Mouse (Mus musculus) lung, postnatal 25 days (tissue): ENCODE measurements at regions not wholly inside any gene's neighbourhood (a gene's known extent, or its start where the extent isn't known, plus 50 kb on each side); places are given as distances from the start of the nearest gene placed in this dataset.

Experiments used
- DNase-seq: peaks from one replicate; pipeline ENCODE4 v3.0.0; 2022; ENCODE audit warnings: low spot score

DNA sequence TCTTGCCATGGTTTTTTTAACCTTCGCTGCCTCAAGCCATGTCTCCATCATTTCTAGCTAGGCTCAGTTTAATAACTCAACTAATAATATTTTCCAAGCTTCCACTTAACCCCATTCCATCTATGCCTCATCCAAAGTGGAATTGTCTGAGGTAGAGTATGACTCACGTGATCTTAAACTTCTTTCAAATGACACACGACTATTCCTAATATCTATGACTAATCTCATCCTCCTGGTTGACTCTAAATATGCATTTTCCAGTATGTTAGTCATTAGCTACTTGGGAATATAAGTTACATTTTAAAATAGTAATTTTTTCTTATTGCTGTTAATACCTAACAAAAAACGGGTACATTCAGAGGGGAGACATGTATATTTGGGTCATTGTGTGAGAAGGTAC lies 524.8 kb upstream of the Pappa start:
- DNase-seq: no peak

DNA sequence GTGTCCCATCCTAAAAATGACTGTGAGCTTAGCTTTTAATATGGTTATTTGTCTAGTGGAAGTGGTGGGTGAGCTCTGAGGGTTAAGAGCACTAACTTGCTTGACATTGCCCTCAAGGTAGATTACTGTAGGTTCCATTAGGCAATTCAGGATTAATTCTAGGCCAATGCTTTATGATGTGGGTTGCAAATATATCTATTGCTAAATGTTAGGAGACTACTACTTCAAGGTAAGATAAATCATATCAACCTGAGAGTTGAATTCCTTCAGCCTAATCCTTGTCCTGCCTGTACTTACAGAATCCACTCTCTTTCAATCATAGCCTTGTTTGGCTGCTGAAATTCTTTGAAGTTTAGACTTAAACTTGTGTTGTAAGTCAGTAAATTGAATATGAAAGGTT lies 501.2 kb upstream of the Pappa start:
- no peak for DNase-seq

DNA sequence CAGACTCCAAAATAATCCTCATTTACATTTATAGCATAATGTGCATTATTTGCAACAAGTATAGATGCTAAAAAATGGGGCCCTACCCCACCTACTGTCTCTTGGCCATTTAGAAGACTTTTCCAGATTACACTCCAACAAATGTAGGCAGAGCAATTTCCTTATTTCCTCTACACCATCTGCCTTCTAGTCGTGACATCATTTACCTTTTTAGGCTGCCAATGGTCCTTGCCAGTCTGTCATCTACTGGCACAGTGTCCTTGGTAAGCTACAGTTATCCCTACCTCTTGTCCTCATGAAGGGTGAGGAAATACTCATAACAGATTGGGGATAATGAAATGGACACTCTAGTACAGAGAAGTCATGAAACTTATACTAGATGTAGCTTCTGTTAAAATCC lies 491.8 kb upstream of the Pappa start:
- no peak for DNase-seq

DNA sequence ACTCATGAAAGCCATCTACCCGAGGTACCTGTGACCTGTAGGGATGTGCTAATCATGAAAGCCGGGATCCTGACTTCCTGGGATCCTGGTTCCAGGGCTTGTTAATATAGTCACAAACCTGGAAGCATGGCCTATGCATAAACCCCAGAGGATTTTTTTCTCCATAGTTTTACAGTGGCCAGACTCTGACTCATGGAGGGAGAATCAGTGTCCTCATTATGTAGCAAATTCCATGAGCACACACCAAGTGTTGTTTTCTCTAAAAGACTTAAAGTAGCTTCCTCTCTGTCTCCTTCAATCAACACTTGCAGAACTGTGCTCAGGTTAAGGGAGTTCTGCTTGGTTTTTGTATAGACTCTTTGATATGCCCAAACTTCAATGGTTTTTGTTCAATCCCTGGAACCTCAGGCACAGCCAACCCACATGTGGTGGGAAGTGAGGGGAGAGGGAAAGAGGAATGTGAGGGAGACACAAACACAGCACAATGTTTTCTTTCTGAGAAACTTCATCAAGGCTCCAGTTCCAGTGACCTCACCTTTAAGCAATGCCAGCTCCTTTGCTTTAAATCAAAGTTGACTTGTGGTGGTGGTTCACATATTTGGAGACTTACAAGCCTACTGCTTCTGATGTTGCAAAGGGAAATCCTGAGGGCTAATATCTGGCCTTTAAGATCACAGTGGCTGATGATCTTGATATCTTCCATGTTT lies 488.6 kb upstream of the Pappa start:
- DNase-seq: no peak

DNA sequence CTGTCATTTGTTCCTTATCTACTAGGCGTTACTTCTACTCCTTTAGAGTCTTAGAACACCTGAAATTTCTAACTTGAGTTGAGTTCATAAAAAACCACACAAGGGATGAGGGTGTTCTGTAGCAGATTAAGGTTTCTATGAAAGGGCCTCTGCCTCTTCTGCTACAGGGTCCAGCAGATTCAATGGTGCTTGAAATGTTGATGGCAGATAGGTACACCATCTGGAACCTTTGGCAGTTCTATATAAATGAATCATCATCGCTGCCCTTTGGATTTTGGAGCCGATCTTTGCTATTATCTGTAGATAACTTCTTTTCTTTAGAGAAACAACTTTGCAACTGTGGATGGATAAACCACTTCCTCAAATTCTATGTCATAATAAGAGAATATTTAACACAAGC lies 483.9 kb upstream of the Pappa start:
- no peak for DNase-seq

DNA sequence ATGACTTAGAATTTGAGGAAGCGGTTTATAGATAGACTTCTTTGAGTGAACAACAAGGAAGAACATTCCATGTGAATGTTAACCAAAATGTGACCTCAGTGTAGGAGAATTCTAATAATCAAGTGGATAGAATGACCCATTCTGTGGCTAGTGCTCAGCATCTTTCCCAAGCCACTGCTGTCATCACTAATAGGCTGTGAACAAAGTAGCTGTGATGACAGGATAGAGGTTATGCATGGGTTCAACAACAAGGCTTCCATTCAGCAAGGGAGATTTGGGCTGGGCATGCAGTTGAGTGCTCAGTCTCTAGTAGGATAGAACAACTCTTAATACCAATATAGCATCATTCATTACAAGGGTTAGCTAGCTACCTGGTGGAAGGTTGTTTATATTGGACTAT lies 483.0 kb upstream of the Pappa start:
- no peak for DNase-seq

DNA sequence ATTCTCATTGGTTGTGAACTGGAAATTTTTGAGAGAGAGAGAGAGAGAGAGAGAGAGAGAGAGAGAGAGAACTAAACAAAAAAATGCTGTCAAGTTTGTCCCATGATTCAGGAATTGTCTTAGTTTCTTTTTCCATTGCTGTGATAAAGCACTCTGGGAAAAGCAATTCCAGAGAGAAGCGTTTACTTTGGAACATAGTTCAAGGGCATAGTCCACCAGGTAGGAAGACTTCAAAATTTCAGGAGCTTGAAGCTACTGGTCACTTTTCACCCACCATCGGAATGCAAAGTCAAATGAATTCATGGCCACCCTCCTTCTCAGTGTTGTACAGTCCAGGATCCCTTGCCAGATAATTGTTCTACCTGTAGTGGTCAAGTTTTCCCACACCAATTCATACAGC lies 478.8 kb upstream of the Pappa start:
- no peak for DNase-seq

DNA sequence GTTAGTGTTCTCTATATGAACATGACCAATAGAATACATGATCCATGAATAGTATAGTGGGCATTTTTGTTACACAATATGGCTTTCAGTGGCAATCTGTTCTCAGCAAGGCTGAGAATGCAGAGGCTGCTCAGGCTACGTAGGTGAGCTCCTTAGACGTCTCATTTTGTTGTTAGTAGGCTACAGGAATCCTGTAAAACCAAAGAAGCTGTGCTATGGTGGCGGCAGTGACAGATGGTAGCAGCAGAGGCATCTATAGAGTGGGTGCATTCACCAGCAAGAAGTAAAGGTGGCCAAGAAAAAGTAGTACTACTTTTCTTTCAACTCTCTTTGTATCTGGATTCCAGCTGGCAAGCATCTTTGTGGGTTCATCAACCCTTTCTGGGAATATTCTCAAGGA lies 469.8 kb upstream of the Pappa start:
- no peak for DNase-seq

DNA sequence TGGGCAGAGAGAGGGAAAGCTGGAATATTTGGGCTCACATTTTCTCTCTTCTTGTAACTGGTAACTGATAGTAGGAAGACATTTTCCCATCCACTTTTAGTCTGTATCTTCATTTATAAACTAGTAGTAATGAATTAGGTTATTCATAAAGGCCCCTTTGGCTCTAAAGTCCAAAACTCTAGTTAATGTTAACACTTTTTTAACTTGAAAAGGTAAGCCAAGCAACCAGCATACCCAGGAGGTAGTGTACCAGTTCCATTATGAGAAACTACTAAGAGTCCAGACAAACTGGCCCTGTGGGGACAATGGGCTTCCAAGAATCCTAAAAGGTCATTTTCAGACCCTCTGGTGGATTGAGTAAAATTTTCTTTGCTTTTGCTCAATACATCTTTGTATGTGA lies 468.4 kb upstream of the Pappa start:
- no peak for DNase-seq

DNA sequence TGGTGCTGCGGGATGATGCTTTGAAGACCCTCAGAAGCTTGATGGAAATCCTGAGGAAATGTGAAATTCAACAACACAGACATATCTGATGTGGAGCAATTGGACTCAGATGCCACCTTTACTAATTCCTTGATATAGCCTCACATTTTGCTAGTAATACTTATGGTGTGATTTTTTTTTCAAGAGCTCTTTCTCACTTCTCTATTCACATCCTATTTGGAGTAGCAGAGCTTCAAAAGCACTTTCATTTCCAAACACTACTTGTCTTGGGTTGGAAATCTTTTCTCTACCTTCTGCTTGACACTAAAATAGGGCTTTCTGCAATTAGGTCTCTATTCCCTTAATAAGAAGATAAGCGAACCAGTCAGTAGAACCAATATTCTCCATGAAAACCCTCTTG lies 460.3 kb upstream of the Pappa start:
- DNase-seq: no peak

DNA sequence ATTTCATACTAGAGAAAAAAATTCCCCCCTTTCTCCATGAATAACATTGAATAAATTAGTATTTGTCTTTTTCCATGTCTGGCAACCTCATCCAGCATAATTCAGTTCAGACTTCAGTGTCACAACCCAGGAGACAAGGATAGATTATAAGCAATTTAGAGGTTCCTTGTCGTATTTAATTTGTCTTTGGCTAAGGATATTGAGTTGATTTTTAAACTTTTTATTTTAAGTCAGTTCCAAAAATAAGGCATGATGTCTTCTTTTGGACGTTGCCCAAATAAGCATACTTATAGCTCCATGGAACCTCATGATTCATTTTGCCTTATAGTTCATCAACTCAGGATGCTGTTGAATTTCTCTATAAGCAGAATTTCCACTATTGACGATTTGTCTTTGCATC lies 456.0 kb upstream of the Pappa start:
- no peak for DNase-seq

DNA sequence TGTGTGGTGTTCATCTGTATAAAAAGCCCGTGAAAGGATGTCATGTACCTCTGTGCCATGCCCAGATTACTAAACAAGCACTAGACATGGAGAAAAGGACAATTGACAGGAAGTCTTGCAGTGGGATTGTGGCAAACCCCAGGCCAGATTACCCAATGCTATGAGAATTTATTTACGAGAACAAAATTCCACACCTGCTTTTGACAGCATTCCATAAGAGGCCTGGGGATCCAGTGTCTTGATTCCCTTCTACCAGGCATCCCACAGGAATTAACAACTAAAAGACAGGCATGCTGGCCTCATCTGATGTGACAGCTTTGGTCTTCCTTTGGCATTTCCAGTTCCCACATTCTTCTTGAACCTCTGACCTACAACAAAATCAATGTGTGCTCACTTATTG lies 454.3 kb upstream of the Pappa start:
- DNase-seq: no peak

DNA sequence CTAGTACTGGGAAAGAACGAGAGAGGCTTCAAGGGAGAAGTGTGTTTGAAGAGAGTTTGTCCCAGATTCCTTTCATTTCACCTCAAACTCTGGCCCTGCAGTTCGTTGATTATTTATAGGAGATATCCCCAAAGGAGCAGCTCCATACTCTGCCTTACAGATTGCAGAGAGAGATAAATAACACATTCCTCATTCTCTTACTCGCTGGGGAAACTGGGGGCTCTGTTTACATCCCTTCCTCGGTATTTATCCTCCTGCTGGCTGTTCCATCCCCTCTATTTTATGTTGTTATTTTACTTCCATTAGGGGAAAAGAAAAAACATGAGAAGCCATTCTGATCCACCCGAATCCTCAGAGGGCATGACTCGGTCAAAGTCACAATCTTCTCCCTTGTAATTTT lies 447.5 kb upstream of the Pappa start:
- no peak for DNase-seq

DNA sequence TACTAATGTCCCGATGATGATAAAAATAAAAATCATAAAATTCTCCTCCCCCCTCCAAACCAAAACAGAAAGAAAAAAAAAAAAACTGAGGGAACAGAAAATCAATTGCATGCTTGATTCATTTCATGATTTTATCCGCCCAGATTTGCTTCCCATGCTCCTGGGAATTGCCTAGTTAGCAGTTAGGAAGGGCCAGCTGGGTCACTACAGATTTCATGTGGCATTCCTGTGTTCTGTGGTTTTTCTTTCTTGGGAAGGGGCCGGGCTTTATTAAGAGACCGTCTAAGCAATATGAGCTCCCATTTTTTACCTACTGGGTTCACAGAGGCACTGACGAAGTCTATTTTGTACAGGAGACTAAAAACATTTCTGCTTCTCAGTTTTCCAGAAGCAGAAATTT lies 447.1 kb upstream of the Pappa start:
- DNase-seq: no peak

DNA sequence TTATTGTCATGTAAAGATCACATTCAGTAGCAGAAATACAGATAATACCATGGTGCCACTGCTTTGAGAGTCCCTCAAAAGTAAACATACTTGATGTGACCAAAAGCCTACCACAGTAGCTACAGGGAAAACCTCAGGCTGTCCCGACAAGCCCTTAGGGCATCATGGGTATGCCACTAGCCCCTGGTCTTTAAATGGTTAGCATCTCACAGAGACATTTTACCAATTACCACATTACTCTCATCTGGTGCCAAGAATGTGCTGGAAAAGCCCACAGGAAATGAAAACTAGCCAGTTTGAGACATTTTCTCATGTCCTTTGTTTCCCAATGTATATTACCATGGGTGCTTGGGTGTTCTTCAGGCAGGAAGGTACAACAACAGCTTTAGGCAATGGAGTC lies 439.3 kb upstream of the Pappa start:
- no peak for DNase-seq

DNA sequence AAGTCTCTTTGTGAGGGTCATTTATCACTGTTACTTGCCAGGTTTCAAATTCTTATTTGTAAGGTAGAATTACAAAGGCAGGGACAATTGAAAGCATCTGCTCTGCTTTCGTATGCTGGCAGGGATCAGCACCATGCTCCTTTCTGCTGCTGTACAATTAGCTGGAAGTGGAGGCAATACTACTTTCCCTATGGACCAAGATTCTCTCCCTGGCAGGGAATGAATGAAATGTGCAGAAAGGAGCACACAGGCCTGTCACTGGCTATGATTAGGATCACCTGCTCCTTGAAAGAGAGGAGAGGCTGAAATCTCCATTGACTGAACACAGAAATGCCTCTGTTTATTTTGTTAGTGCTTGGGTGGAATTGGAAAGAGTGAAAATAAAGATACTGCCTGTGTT lies 427.8 kb upstream of the Pappa start:
- DNase-seq: no peak

DNA sequence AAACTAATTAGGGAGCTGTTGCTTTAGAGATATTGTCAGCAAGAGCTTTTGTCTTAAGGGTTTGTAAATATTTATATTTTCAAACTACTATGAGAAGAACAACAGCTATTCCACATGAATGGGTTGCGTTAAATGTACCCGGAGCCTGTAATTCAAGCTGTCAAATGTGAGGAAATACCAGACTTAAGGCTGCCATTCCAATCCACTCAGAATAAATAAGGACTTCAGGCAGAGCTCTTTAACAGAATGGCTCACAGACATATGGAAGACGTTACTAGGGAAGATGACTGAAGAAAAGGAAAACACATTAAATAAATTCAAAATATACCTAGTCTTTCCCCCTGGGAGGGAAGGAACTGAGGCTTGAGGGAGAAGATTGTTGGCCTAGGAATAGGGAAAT lies 400.7 kb upstream of the Pappa start:
- no peak for DNase-seq

DNA sequence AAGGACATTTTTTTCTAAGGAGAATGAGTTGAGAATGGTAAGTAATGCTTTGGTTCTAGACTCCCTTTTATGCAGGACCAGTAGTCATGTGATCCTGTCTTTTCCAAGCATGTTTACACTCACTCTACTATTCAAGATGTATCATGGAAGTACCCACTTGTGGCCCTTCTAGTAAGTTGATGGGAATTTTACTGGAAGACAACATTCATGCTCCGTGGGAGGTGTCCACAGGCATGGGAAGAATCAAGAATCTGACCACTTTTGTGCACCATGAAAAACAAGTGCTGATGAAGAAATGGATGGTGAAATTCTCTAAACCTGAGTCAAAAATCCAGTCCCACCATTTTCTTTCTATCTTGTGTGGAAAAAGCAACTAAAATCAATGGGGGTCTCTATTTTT lies 399.1 kb upstream of the Pappa start:
- DNase-seq: no peak

DNA sequence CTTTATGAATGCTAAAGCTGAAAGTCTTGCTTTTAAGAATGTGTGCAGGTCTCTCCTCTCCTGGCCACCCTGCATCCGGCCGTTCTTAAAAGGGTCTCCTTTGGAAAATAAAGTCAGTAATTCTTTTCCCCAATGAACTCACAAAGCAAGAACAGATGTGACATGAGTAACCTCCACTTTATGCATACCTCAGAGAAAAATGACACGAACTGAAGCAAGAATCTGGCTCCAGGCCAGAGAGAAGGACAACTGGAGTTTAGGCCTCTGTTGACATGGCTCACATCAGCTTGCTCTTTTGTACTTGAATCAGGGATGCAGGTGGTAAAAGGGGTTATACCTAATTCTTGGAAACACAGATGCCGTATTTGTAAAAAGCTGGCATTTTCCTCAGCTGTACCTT lies 368.0 kb upstream of the Pappa start:
- no peak for DNase-seq

DNA sequence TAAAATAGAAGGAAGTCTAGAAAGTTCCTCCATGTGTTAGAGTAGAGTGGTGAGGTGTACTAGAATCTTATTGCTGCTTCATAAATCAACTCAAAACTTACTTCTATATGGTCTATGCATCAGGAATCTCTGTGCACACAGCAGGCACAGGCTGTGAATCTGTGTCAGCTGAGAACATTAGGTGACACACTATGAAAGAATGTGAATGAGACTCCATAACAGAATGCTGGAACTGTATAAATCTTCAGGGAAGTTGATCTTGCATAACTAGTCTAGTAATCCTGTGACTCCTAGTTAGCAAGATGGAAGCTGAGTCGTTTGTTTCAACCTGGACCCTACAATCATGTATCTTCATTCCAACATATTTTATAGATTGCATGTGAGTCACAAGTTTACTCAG lies 355.4 kb upstream of the Pappa start:
- DNase-seq: no peak

DNA sequence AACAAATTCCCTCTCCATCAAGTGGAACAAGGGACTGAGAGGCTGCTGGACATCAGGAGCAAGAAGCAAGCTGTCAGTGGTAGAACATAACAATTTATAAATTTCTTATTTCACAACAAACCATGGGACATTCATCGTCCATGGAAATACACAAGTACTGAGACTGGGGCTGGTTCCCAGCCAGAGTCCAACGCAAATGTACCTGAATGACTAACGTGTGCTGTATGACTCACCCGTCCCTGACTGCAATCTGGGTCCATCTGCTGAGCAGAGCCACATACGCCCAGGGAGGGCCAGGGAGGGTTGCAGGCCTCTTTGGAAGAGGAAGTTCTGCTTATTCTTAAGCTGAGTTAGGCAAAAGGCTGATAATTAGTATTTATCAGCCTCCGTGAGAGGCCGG lies 320.1 kb upstream of the Pappa start:
- DNase-seq: peak; percentile 1

DNA sequence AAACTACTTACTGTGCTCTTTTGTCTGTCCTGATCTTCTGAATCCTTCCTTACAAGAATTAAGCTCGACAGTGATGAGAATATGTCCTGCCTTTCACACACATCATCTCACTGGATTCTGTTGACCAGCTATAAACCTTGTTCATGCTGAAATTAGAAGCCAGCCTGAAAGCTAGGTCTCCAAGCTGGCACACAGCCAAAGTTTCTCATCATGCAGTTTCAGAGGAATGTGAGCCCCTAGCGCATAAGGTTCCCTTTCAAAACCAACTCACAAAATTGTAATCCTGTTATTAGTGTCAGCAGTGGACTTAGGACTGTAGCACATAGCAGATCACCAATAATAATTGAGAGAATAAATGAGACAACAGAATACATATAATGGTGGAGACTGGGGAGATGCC lies 319.0 kb upstream of the Pappa start:
- no peak for DNase-seq

DNA sequence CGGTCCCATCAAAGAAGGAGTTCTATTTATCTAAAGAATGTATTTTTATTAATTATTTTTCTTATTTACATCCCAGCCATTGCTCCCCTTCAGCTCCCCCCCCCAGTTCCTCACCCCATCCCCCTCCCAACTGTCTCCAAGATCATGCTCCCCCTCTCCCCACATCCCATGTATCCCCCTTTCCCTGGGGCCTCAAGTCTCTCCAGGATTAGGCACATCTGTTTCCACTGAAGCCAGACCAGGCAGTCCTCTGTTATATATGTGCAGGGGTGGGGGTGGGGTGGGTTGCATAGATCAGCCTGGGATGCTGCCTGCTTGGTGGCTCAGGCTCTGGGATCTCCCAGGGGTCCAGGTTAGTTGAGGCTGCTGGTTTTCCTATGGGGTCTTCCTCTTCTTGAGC lies 316.8 kb upstream of the Pappa start:
- no peak for DNase-seq

DNA sequence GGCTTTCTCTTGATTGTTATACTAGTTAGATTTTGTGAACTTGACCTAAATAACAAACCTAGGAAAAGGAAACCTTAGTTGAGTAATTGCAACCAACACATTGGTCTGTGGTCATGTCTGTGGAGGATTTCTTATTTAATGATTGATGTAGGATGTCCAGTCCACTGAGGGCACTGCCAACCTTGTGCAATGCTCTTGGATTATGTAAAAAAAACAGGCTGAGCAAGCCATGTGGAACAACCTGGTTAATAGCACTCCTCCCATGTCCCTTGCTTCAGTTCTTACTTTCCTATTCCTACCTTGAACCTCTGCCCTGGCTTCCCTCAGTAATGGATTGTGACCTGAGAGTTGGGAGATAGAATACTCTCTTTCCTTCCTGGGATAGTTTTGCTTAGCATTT lies 312.0 kb upstream of the Pappa start:
- no peak for DNase-seq

DNA sequence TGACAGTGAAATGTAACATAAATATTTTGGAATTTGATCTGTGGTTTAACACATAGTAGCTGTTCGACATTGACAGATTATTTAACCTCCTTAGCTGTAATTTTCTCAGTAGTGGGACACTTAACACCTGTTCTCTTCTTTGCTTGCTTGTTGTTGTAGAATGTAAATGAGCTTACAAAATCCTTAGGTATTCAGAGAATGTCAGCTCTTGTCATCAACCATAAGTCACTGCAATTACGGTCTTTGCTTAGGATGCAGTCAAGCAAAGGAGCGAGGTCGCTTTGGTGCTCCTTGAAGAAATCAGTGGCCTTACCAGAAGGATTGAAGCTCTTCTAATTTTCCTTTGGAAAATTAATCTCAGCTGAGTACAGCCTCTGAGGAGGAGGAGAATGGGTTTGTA lies 311.2 kb upstream of the Pappa start:
- DNase-seq: no peak
